Mouse (Mus musculus): ENCODE results near the gene Mafg.

GRCm38 (mm10) chr11:120624680-120625111, 8.7 kb downstream of the Mafg start:
- TF ChIP-seq POLR2A (IDR thresholded peaks at IDR 0.05; ENCODE audit: borderline replicate concordance, control insufficient read depth, low read depth, low read length) (peak; percentile 88; the same call in 1 of the 2 replicates), CTCF (IDR thresholded peaks at IDR 0.05; ENCODE audit: control insufficient read depth, insufficient read depth, low read length) (no peak)

Measured in bone marrow, adult 2 months (tissue).